Mouse (Mus musculus) forebrain, embryonic 15.5 days (tissue): Measurements from ENCODE around the gene Zfp62. TPM values are rescaled to one million over a fixed set of nuclear protein-coding genes. Genes with fewer than 3 reads are reported as not detected.

Source experiments
- polyA plus RNA-seq: library from polyadenylated mRNA; unstranded; fragments of >200 nt; fragmentation: Nextera tagmentation; extraction: Ambion mirVana; gene quantifications from 2 replicates; pipeline ENCODE4 v1.2.1, GENCODE M21; 2015

Zfp62 gene
- polyA plus RNA-seq, 1 experiment from 2014 or later, result 55.1 TPM

Other genes with a start within 250 kb of the Zfp62 start
- gene Olfr56, start 224.4 kb upstream of the Zfp62 start, polyA plus RNA-seq, result not detected in 2 replicates
- 0.34 and 0.55 TPM in 2 replicates for gene 9930111J21Rik1, start 223.9 kb upstream of the Zfp62 start, polyA plus RNA-seq
- gene Gm12185, start 211.1 kb upstream of the Zfp62 start, polyA plus RNA-seq, result not detected in 2 replicates
- gene Tgtp1, start 209.1 kb upstream of the Zfp62 start, polyA plus RNA-seq, result not detected in 2 replicates
- 0.24 and 0.28 TPM in 2 replicates for gene 9930111J21Rik2, start 152.1 kb upstream of the Zfp62 start, polyA plus RNA-seq
- not detected in 2 replicates for gene Tgtp2, start 139.1 kb upstream of the Zfp62 start, polyA plus RNA-seq
- 0.38 and 0.54 TPM in 2 replicates for gene Ifi47, start 126.7 kb upstream of the Zfp62 start, polyA plus RNA-seq
- not detected in 2 replicates for gene Olfr1396, start 88.4 kb upstream of the Zfp62 start, polyA plus RNA-seq
- gene Olfr1395, start 61.0 kb upstream of the Zfp62 start, polyA plus RNA-seq, result not detected in 2 replicates
- gene Olfr1394, start 48.9 kb upstream of the Zfp62 start, polyA plus RNA-seq, result not detected in 2 replicates
- gene Btnl9, start 16.1 kb upstream of the Zfp62 start, polyA plus RNA-seq, result 0.09 TPM in 1 of 2 replicates, not detected in the other
- 30.2 and 30.3 TPM in 2 replicates for gene Mgat1, start 40.9 kb downstream of the Zfp62 start, polyA plus RNA-seq
- not detected in 2 replicates for gene Olfr1393, start 75.0 kb downstream of the Zfp62 start, polyA plus RNA-seq
- not detected in 2 replicates for gene Olfr1392, start 82.0 kb downstream of the Zfp62 start, polyA plus RNA-seq
- gene Olfr10, start 101.4 kb downstream of the Zfp62 start, polyA plus RNA-seq, result not detected in 2 replicates
- gene Olfr1391, start 119.5 kb downstream of the Zfp62 start, polyA plus RNA-seq, result not detected in 2 replicates
- not detected in 2 replicates for gene Olfr1390, start 131.9 kb downstream of the Zfp62 start, polyA plus RNA-seq
- gene Olfr1389, start 219.8 kb downstream of the Zfp62 start, polyA plus RNA-seq, result not detected in 2 replicates
- gene Olfr1388, start 233.3 kb downstream of the Zfp62 start, polyA plus RNA-seq, result 0.05 and 0.13 TPM in 2 replicates